Mouse (Mus musculus): ENCODE measurements around the gene Sntn. TPM values are rescaled to one million over a fixed set of nuclear protein-coding genes. Genes with fewer than 3 reads are reported as not detected.
A peak's percentile ranks its signal among the peaks of the same experiment; 100 is the strongest.

Gene Sntn
- not detected for total RNA-seq (2021)

- DNase-seq, result no peak
- intact Hi-C loops (cut with DNase I), result no loop called here
Observed at GRCm38 (mm10) chr14:13670576-13670975, at the start of gene Sntn. TSS of gene Sntn (plus strand) at chr14:13670876.

GRCm38 (mm10) chr14:13649865-13650264 is 20.8 kb upstream of the Sntn start:
- DNase-seq, result no peak
- intact Hi-C loops (cut with DNase I), result no loop called here

- intact Hi-C loops (cut with DNase I), result no loop called here
- DNase-seq, result no peak
Observed at GRCm38 (mm10) chr14:13651039-13651438, 19.6 kb upstream of the Sntn start.

GRCm38 (mm10) chr14:13651541-13652298 is 19.0 kb upstream of the Sntn start:
- intact Hi-C loops (cut with DNase I), result no loop called here
- DNase-seq, result peak; percentile 2

- intact Hi-C loops (cut with DNase I), result no loop called here
- no peak for DNase-seq
Observed at GRCm38 (mm10) chr14:13686716-13687115, 16.0 kb downstream of the Sntn start.

GRCm38 (mm10) chr14:13690426-13690825 is 19.8 kb downstream of the Sntn start:
- no peak for DNase-seq
- intact Hi-C loops (cut with DNase I), result no loop called here

GRCm38 (mm10) chr14:13732263-13732662 is 61.6 kb downstream of the Sntn start:
- intact Hi-C loops (cut with DNase I), result no loop called here

More at GRCm38 (mm10) chr14:13732263-13732662, 61.6 kb downstream of the Sntn start:
- DNase-seq, result no peak

Other genes starting within 250 kb of the Sntn start
- not detected for gene Gm281, start 243.6 kb downstream of the Sntn start, total RNA-seq (2021)